Mouse (Mus musculus) thymus, postnatal 10 days (tissue): ENCODE data around the gene Hist2h2bb.
"Not testable (repeated sequence)": the region's sequence is repeated elsewhere in the genome, so short reads cannot be mapped to it uniquely, and the experiment has no call there.

Source experiments
- DNase-seq, 2 experiments: peaks; one replicate each; pipeline ENCODE4 v3.0.0; 2021; ENCODE audit warnings: low spot score in 2 of 2

The Hist2h2bb gene

DNA sequence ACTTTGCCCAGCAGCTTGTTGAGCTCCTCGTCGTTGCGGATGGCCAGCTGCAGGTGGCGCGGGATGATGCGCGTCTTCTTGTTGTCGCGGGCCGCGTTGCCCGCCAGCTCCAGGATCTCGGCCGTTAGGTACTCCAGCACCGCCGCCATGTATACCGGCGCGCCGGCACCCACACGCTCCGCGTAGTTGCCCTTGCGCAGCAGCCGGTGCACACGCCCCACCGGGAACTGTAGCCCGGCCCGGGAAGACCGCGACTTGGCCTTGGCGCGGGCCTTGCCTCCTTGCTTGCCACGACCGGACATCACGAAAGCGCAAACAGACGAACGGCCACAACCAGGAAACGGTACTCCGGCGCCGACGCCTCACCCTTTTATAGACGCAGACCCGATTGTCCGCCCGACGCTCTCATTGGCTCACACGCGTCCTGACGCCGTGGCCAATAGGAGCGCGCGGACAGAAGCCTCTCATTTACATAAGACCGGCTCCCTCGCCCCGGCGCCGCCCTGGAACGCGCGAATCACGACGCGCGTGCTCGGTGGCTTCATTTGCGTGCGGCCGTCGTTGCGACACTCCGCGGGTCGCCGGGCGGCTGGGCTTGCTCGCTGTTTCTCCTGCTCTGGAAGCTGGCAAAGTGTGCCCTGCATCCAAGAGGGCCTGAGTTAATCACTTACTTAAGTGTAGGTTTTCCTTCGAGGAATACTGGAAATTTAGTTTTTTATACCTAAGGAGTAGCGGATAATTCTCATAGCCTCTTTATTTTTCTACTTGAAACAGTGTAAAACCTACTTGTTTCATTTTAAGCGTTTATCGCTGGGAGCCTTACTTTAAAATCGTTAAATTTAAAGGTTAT, 29.4 kb upstream of the Hist2h2bb start, which contains the start of gene Hist2h2aa2:
Gene Hist2h2aa2, minus strand, starts transcription at position 328 of the 850 bp plus-strand sequence.
- DNase-seq, result peak; percentile 92 to 95

DNA sequence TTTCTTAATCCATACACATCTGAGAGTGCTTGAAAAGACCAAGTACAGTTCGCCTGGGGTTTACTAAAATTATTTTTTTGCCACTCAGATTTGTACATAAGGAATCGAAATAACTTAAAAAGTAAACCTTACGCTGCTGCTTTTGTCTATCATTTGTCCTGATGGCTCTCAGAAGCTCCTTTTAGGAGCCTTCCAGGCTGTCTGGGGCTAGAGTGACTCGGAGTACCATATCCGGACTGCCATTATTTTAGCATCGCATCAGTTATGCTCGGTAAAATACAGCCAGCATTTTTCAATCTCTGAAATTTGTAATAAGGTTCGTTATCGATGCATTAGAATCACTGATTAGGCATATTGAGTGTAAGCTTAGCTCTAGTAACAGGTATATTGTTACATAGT, 28.8 kb upstream of the Hist2h2bb start:
- DNase-seq, result no peak

DNA sequence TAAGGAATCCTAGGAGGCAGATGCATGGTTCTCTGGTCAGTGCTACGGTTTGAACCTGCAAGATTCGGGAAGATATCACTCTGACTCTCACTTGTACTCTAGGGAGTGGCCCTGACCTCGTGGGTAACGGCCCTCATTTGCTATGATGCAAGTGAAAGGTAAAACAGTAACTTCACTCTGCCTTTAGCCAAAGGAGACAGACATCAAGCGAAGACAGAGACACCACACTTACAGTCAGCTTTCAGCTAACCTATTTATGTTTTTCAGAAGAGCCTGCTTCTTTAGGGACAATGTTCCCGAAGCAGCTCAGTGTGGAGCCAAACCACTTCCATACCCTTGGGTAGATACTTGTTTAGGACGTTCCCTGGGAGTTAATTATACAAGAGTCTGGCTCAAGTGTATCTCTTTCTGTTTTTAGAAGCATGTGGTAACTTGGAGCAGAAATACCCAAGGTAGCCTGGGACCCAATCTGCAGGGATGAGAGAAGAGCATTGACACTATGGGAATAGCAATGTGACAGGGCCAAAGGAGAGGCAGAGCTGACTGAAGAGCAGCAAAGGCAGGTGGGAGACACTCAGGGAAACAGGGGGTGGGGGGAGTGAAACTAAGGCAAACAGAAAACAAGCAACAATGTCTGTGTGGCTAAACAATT, 25.5 kb upstream of the Hist2h2bb start:
- no peak for DNase-seq

DNA sequence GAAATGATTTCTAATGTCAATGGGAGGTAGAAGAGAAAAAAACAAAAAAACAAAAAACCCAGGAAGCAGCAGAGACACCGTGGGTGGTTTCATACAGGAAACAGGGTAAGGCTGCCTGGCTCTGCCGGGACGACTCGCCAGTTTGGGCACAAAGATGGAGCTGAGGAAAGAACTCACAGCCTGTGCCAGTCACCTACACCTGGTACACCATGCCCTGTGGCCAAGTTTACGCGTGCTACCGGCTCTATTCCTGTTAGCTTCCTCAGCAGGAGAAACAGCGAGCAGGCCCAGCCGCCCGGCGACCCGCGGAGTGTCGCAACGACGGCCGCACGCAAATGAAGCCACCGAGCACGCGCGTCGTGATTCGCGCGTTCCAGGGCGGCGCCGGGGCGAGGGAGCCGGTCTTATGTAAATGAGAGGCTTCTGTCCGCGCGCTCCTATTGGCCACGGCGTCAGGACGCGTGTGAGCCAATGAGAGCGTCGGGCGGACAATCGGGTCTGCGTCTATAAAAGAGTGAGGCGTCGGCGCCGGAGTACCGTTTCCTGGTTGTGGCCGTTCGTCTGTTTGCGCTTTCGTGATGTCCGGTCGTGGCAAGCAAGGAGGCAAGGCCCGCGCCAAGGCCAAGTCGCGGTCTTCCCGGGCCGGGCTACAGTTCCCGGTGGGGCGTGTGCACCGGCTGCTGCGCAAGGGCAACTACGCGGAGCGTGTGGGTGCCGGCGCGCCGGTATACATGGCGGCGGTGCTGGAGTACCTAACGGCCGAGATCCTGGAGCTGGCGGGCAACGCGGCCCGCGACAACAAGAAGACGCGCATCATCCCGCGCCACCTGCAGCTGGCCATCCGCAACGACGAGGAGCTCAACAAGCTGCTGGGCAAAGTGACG, 24.3 kb upstream of the Hist2h2bb start, which contains the start of gene Hist2h2aa1:
Gene Hist2h2aa1, plus strand, starts transcription at position 495 of the 884 bp plus-strand sequence.
- peak; percentile 78 to 82 for DNase-seq

DNA sequence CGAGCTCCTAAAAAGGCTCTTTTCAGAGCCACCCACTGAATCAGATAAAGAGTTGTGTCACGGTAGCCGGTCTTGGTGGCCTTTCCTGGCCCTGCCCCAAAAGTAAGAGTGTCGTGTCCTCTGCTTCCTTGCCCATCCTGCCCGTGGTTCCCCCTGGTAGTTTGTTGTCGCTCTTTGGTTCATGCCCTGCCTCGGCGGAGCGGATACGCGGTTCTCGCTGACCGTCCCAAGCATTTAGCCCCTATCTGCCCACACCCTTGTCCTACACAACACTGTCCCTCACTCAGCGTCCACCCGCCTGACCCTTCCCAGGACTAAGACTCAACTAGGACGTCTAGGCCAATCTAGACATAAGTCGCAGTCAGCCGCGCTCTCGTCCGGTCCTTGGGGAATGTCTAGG, 23.5 kb upstream of the Hist2h2bb start:
- not testable (repeated sequence) for DNase-seq

DNA sequence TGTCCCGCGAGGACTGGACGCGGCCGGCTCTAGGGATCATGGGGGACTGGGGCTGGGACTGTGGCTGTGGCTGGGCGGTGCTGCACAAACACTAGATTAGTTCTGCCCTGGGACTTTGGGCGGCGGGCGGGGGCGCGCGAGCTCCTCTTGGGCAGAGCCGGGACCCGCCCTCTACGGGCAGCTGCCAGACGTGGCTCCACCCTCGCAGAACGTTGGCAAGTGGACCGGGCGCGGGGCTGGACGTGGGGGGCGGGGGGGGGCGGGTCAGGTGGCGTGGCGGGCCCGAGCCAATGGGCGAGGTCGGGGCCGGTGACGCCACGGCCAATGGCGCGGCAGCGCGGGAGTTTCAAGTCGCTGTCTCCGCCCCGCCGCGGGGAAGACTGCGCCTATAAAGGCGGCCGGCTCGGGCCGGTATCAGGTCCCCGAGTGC, 23.1 kb upstream of the Hist2h2bb start, which contains the start of gene Hist2h3c1:
Gene Hist2h3c1, plus strand, starts transcription at position 259 of the 430 bp plus-strand sequence.
- DNase-seq, result not testable (repeated sequence)

DNA sequence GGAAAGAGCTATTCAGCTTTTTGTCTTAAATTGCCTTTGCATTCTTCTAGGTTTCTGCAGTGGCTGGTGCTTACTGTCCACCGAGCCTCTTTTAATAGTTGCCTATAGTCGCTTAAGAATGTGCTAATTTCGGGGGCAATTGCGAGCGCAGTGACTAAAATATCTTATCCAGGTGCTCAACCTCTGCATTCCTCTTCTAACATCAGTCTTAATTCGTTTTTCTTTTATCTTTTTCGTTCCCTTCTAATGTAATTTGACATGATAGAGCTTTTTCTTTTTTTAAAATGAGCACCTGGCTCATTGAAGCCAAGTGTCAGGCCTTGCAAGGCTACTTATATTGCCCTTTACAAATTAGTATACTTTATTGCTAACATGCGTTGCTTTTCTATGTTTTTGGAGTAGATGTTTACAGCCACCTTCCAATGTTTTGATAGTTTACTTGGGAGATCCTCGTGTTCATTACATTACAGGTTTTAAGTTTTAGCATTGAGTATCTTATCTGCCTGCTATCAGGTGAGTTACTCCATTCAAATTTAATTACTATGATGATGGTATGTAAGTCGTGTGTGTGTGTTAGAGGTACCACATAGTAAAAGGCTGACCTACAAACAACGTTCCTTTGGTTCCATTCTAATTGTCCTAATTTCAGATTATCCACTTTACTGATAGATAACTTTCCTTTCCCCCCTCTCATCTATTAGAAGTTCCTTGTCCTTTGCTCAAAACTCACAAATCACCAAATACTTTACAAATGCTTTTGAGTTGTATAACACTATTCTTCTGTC, 22.0 kb upstream of the Hist2h2bb start:
- no peak for DNase-seq

DNA sequence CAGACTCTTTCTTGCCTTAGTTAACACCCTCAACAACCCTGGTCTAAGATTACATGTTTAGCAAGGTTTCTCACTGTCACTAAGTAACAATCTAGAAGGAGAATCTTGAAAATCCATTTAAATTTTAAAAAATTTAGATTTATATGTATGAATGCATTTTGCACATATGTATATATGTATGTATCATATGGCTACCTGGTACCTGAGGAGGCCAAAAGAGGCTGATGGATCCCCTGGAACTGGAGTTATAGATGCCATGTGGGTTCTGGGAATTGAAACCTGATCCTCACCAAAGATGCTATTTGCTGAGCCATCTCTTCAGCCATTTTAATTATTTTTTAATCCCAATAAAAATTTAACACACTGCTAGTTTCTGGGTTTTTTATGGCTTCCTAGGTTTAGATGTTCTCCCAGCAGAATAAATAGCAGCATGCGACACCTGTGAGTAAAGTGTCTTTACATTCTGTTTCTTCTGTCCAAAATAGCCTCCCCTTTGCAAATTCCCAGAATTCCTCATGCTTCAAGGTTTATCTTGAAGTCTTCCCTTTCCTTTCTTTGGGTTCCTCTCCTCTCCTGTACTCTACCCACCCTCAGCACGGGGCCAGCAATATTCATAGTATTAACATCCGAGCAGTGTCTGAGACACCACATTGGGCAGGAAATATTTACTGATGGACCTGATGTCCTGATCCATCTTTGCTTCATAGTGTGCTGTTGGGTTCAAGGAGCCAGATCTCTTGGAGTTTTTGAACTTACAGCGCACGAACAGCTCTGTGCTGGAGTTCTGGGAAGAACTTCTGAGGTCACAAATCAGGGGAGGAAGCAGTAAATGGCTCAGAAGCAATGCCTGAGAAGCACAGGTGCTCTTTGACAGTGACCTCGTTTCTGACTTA, 21.2 kb upstream of the Hist2h2bb start:
- no peak for DNase-seq

DNA sequence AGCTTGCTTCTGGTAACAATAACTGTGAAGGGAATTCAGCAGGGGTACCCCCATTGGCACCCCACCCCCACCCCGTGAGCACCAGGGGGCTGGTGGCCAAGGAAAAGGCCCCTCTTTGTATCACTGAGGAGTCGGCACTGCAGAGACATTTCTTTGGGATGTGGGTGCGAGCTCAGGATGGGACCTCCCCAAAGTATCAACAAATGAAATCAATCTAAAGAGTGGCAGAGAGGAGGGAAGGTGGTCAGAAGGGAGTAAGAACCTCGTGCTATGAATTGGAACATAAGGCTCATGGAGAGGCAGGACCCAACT, 20.6 kb upstream of the Hist2h2bb start:
- DNase-seq, result peak in 1 of 2 experiments; percentile 20

DNA sequence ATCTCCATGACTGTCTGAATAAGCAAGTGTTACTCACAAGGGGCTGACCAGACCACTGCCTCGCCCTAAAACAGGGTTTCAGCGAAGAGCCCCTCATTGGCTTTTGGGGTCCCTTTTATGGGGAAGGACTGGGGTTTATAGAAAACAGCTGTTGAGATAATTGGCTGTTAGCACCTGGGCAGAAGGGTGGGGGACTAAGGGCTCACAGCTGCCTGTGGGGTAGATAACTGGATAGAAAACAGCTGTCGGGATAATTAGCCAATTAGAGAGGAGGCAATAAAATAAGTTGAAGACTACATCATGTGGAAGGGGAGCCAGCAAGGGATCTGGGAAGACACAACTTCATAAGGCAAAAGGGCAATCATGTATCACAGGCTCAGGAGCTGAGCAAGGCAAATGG, 18.7 kb upstream of the Hist2h2bb start:
- DNase-seq, result no peak

DNA sequence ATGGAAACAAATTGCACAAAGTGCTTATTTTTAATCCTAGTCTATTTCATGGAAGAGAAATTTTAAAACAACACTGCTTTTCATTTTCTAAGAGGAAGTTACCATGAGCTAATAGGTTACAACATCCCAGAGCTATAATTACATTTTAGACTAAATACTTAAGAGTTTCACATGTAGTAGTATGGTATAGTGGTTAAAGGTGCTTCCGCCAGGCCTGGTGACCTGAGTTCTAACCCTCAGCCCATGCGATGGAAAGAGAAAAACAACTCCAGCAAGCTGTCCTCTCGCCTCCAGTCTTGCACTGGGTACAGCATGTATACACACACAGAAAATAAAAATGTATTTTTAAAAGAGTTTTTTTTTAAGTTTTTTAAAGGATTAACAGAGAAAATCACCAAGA, 17.8 kb upstream of the Hist2h2bb start:
- DNase-seq, result no peak

DNA sequence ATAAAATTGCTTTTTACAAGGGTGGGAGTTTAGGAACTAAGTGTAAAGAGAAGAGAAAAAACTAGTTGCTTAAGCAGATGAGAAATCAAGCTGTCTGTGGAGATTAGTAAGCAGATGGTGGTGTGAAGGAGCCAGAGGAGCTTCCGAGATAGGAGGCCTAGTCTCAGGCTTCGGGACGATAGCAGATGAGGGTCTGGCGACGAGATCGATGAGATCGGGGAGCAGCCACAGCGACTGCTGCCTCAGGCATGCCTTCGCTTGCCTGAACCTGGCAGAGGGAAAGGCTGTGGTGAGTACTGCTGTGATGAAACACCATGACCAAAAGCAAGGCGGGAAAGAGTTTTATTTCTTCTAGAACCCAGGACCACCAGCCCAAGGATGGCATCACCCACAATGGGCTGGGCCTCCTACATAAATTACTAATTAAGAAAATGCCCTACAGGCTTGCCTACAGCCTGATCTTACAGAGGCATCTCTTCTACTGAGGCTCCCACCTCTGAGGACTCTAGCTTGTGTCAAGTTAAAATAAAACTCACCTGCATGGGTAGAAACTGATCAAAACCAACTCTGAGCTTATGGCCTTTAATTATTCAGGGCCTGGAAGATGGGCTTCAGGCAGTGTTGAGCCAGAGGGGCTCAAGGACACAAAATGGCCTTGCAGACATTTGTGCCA, 14.7 kb upstream of the Hist2h2bb start:
- no peak for DNase-seq

DNA sequence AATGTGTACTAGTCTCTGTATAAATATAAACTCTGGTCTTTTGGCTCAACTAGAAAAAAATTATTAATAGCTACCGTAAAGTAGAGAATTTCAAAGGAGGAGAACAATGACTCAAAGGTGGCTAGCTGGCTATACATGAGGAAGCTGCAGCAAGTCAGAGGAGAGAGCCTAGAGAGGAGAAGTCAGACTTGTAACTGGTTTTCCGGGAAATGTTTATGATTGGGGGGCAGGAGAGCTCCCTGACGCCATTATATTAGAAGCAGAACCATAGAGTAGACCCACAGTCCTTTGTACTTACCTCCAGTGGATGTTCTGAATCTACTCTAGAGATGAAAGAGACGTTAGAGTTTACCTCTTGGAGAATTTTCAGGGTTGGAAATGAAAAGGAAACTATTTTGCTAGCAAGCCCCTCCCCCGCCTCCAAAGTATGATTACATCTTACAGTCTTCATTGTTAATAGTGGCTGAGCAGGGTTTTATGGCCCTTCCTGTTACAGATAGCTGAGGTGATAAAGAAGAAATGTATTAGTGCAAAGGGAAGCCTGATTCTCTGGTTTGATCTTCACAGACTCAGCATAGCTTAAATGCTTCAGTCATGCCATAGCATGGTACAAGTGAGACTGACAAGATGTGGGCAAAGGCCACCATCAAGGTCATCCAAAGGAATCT, 13.5 kb upstream of the Hist2h2bb start:
- no peak for DNase-seq

DNA sequence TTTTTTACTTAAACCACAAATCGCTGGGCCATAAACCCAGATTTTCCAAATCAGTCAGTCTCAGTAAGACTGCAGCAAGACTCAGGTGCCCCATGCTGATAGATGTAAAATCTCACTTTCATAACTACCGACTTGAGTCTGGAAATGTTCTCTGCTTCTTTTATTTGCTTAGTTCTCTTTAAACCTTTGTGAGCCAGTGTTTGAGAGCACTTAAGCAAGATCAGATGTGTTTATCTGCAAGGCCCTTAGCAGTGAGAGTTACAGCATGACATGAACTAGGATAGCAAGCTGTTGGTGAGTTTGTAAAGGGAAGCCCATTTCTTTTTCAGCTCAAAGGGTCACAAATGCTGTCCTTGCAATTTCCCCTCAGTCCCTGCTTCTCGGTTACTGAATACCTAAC, 12.4 kb upstream of the Hist2h2bb start:
- no peak for DNase-seq

DNA sequence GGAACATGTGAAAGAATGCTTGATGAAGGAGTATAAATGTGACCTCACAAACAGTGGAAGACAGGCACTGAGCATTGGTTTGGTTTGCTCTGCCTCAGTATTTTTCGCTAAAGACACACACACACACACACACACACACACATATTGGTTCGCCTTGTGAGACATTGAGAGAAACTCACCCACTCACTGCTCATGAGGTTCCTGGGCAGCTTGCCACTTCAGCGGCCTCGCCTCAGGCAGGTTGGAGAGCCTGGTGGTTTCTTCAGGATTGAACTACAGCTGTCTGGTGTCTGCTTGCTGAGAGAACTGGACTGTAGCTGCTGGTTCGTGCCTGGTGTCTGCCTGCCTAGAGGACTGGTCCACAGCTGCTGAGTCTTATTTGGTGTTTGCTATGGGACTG, 9.3 kb upstream of the Hist2h2bb start:
- DNase-seq, result no peak

DNA sequence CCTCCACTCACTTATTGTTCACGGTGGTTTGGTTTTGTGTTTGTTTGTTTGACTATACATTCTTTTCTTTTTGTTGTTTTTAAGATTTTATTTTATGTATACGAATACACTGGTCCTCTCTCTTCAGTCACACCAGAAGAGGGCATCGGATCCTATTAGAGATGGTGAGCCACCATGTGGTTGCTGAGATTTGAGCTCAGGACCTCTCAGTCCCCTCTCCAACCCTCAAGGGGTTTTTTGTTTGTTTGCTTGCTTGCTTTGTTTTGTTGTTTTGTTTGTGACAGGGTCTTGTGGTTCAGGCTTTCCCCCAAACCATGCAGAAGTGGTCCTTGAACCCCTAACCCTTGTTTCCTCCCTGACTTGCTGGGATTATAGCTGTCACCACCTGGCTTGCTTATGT, 7.9 kb upstream of the Hist2h2bb start:
- DNase-seq, result no peak

DNA sequence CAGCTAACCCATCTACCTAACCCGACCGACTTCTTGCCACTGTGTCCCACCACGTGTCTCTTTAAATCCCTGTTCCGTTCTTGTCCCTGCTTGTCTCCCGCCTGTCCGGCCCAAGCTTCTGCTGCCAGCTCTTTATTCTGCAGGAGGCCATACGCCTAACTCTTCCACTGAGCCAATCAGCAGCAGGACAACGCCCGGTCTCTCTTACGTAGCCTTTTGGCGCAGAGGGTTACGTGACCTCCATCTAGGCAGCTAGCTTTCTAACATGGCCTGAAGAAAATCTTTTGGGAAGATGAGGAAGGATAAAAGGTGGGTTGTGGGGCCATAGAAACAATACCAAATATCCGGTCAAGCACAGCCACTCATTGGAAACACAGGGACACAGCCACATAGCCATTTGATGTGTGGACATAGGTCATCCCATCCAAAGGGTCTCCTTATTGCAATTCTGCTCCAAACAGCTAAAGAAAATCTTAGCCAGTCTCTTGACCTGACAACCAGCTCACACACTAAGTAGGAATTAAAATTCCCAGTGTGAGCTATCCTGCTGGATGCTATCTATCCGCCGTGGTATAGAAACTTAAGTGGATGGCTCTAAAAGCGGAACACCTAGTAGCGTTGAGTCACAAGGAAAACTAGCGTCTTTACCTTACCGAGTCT, 7.2 kb upstream of the Hist2h2bb start:
- peak; percentile 36 to 42 for DNase-seq

DNA sequence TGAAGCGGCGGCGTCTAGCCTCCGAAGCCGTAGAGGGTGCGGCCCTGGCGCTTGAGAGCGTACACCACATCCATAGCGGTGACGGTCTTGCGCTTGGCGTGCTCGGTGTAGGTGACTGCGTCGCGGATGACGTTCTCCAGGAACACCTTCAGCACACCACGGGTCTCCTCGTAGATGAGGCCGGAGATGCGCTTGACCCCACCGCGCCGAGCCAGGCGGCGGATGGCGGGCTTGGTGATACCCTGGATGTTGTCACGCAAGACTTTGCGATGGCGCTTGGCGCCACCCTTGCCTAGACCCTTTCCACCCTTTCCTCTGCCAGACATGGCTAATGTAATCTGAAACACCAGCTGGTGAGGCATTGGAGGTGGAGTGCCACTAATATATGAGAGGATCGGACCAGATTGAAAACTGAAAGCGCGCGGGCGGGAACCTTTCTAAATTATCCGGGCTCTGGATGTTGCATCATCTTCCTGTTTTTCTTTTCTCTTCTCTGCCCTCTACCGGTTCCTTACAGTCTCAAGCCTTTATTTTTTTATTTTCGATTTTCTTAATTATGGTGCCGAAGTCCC, 6.5 kb upstream of the Hist2h2bb start, which contains the start of gene Hist2h4:
Gene Hist2h4, minus strand, starts transcription at position 333 of the 572 bp plus-strand sequence.
- DNase-seq, result peak; percentile 91 to 94
